Comparison of ENCODE assay signal across 13 mouse cellular contexts in genomic region chr12:76290271-76290670, GRCm38 (mm10). TPM values are rescaled to one million over a fixed set of nuclear protein-coding genes. Genes with fewer than 3 reads are reported as not detected.
DNase-seq lines count a peak whose midpoint lies in the region; ATAC-seq and TF ChIP-seq lines count a peak whose summit lies in the region.
"Had no signal": no experiment of that assay in that cellular context is flagged by ENCODE, and none has a peak within 500 bp of the region (broad histone marks: within the 10 kb centered on the region; RNA-seq: fewer than 3 reads in every experiment).

No protein-coding gene starts in this region.

- no peak overlapping the region for H3K27ac ChIP-seq in intestine, postnatal 0 days (ENCODE audit: low read depth, low read length)
- H3K27ac ChIP-seq in intestine, embryonic 16.5 days (ENCODE audit: low read length) = no peak overlapping the region
- H3K27ac ChIP-seq: embryonic facial prominence, embryonic 12.5 days had no signal

- 94% methylated on average over 2 of the region's 2 CpGs for WGBS in intestine, postnatal 0 days
- 87% methylated on average over 2 of the region's 2 CpGs for WGBS in intestine, embryonic 16.5 days

- ATAC-seq in intestine, postnatal 0 days = no peak
- no peak for ATAC-seq in intestine, embryonic 16.5 days

- no peaks in the 10 kb centered on the region for H3K9me3 ChIP-seq in intestine, postnatal 0 days (ENCODE audit: control insufficient read depth)
- H3K9me3 ChIP-seq in intestine, embryonic 16.5 days (ENCODE audit: control insufficient read depth, low read length) = no peaks in the 10 kb centered on the region
- H3K9me3 ChIP-seq: embryonic facial prominence, embryonic 12.5 days had no signal

- no peak overlapping the region for H3K9ac ChIP-seq in intestine, postnatal 0 days (ENCODE audit: low read depth, low read length)
- no peak overlapping the region for H3K9ac ChIP-seq in intestine, embryonic 16.5 days (ENCODE audit: low read depth, low read length)
- H3K9ac ChIP-seq: embryonic facial prominence, embryonic 12.5 days had no signal

- TF ChIP-seq CTCF in intestine, postnatal 0 days (IDR thresholded peaks at IDR 0.05; ENCODE audit: low read depth) = peak; percentile 50

- peaks cover 48% of the 10 kb centered on the region for H3K36me3 ChIP-seq in intestine, postnatal 0 days (ENCODE audit: control insufficient read depth, insufficient read depth)
- H3K36me3 ChIP-seq in intestine, embryonic 16.5 days (ENCODE audit: control insufficient read depth, insufficient read depth, low read length) = peaks cover 19% of the 10 kb centered on the region

- no peaks in the 10 kb centered on the region for H3K4me1 ChIP-seq in intestine, postnatal 0 days (replicated peaks; ENCODE audit: control insufficient read depth, insufficient read depth, low read length)
- H3K4me1 ChIP-seq in intestine, embryonic 16.5 days (ENCODE audit: control insufficient read depth, insufficient read depth, low read length) = no peaks in the 10 kb centered on the region
- H3K4me1 ChIP-seq: embryonic facial prominence, embryonic 12.5 days had no signal

- H3K4me3 ChIP-seq in intestine, postnatal 0 days (ENCODE audit: low read depth, low read length) = no peak overlapping the region
- H3K4me3 ChIP-seq in intestine, embryonic 16.5 days (ENCODE audit: low read length) = no peak overlapping the region
- H3K4me3 ChIP-seq: embryonic facial prominence, embryonic 12.5 days had no signal

- H3K27me3 ChIP-seq in intestine, postnatal 0 days (replicated peaks; ENCODE audit: control insufficient read depth, insufficient read depth, low read length) = no peaks in the 10 kb centered on the region
- no peaks in the 10 kb centered on the region for H3K27me3 ChIP-seq in intestine, embryonic 16.5 days (replicated peaks; ENCODE audit: control insufficient read depth, insufficient read depth, low read length)
- H3K27me3 ChIP-seq: embryonic facial prominence, embryonic 12.5 days had no signal

- DNase-seq in retina, embryonic 14.5 days (ENCODE audit: low spot score) = peak; percentile 14
- DNase-seq in retina, postnatal 1 day = no peak
- peak; percentile 56 for DNase-seq in R1 (ENCODE audit: low read depth, low spot score)
- DNase-seq in thymus, postnatal 25 days = peak; percentile 15
- no peak for DNase-seq in yolk sac, embryonic 10.5 days (ENCODE audit: low spot score)
- DNase-seq: right cerebral cortex, postnatal 14 days had no signal

- no peak overlapping the region for H3K4me2 ChIP-seq in intestine, postnatal 0 days (replicated peaks; ENCODE audit: low read depth)
- H3K4me2 ChIP-seq in intestine, embryonic 16.5 days (ENCODE audit: low read depth, low read length) = no peak overlapping the region
- H3K4me2 ChIP-seq: embryonic facial prominence, embryonic 12.5 days had no signal

RNA-seq across cellular contexts. Expression of gene Akap5, which starts 34.4 kb away (rescaled TPM):
- polyA plus RNA-seq in intestine, postnatal 0 days (2015; fragmentation: Nextera tagmentation; extraction: Ambion mirVana) = 0.85 and 1.1 TPM in 2 replicates
- 2.6 and 2.8 TPM in 2 replicates for polyA plus RNA-seq in intestine, embryonic 16.5 days (2015; fragmentation: Nextera tagmentation; extraction: Ambion mirVana)

RNA-seq across cellular contexts. Expression of gene Mthfd1, which starts 35.2 kb away (rescaled TPM):
- polyA plus RNA-seq in intestine, postnatal 0 days (2015; fragmentation: Nextera tagmentation; extraction: Ambion mirVana) = 18.4 and 18.5 TPM in 2 replicates
- 93.6 and 98.8 TPM in 2 replicates for polyA plus RNA-seq in intestine, embryonic 16.5 days (2015; fragmentation: Nextera tagmentation; extraction: Ambion mirVana)

RNA-seq across cellular contexts. Expression of gene Tex21, which starts 43.7 kb away (rescaled TPM):
- not detected in 2 replicates for polyA plus RNA-seq in intestine, postnatal 0 days (2015; fragmentation: Nextera tagmentation; extraction: Ambion mirVana)
- polyA plus RNA-seq in intestine, embryonic 16.5 days (2015; fragmentation: Nextera tagmentation; extraction: Ambion mirVana) = 0.06 TPM in 1 of 2 replicates, not detected in the other
- polyA plus RNA-seq: embryonic facial prominence, embryonic 12.5 days; heart, embryonic 16.5 days; kidney, embryonic 14.5 days; lung, embryonic 16.5 days; neural tube, embryonic 11.5 days had no signal

Comparison
In these comparisons a context has a peak if more than half of its experiments do, and no peak if none do; other contexts are left out.
1. DNase-seq: peak in retina, embryonic 14.5 days (single experiment), R1 (single experiment) and thymus, postnatal 25 days (single experiment); none in retina, postnatal 1 day (single experiment) and yolk sac, embryonic 10.5 days (single experiment).